Mouse (Mus musculus): ENCODE measurements around the gene Ccdc40. TPM values are rescaled to one million over a fixed set of nuclear protein-coding genes. Genes with fewer than 3 reads are reported as not detected.
"Not testable (repeated sequence)": the region's sequence is repeated elsewhere in the genome, so short reads cannot be mapped to it uniquely, and the experiment has no call there.

Gene Ccdc40
- total RNA-seq, 2 experiments from 2014 or later: not detected

GRCm38 (mm10) chr11:119267768-119268556 is 39.6 kb downstream of the Ccdc40 start, which contains the start of gene Gaa:
Gene Gaa, plus strand, starts transcription at chr11:119267887.
- intact Hi-C loops (cut with DNase I; ENCODE audit: low total_unique reads): no loop called here

GRCm38 (mm10) chr11:119268557-119269195 is 40.3 kb downstream of the Ccdc40 start:
- DNase-seq: no peak
- intact Hi-C loops (cut with DNase I; ENCODE audit: low total_unique reads): no loop called here

More at GRCm38 (mm10) chr11:119267768-119268556, 39.6 kb downstream of the Ccdc40 start, which contains the start of gene Gaa:
- DNase-seq: peak; percentile 94

GRCm38 (mm10) chr11:119272492-119272891 is 44.1 kb downstream of the Ccdc40 start:
- DNase-seq; intact Hi-C loops (cut with DNase I; ENCODE audit: low total_unique reads): not testable (repeated sequence)

- no peak for DNase-seq
- intact Hi-C loops (cut with DNase I; ENCODE audit: low total_unique reads): no loop called here
Measured at GRCm38 (mm10) chr11:119273186-119273930, 45.0 kb downstream of the Ccdc40 start.

GRCm38 (mm10) chr11:119281030-119281429 is 52.7 kb downstream of the Ccdc40 start:
- intact Hi-C loops (cut with DNase I; ENCODE audit: low total_unique reads): no loop called here
- no peak for DNase-seq

GRCm38 (mm10) chr11:119285791-119286527 is 57.6 kb downstream of the Ccdc40 start:
- peak; percentile 31 for DNase-seq
- intact Hi-C loops (cut with DNase I; ENCODE audit: low total_unique reads): no loop called here

GRCm38 (mm10) chr11:119287207-119287992 is 59.0 kb downstream of the Ccdc40 start:
- DNase-seq: no peak
- intact Hi-C loops (cut with DNase I; ENCODE audit: low total_unique reads): no loop called here

- DNase-seq; intact Hi-C loops (cut with DNase I; ENCODE audit: low total_unique reads): not testable (repeated sequence)
Measured at GRCm38 (mm10) chr11:119292861-119293260, 64.5 kb downstream of the Ccdc40 start.

- DNase-seq: no peak
- intact Hi-C loops (cut with DNase I; ENCODE audit: low total_unique reads): no loop called here
Measured at GRCm38 (mm10) chr11:119297996-119298395, 69.6 kb downstream of the Ccdc40 start.

- no peak for DNase-seq
- intact Hi-C loops (cut with DNase I; ENCODE audit: low total_unique reads): no loop called here
Measured at GRCm38 (mm10) chr11:119298917-119299316, 70.5 kb downstream of the Ccdc40 start.

GRCm38 (mm10) chr11:119299391-119300245 is 71.2 kb downstream of the Ccdc40 start, which contains the start of gene Eif4a3:
Gene Eif4a3, minus strand, starts transcription at chr11:119300089.
- peak; percentile 96 for DNase-seq
- intact Hi-C loops (cut with DNase I; ENCODE audit: low total_unique reads): loop anchor here (10.0 kb wide), 1 partner anchor 55 kb away; the partner anchor contains the start of genes Sgsh and Slc26a11

- intact Hi-C loops (cut with DNase I; ENCODE audit: low total_unique reads): loop anchor here (10.0 kb wide), 1 partner anchor 54 kb away; the partner anchor contains the start of genes Sgsh and Slc26a11
- no peak for DNase-seq
Measured at GRCm38 (mm10) chr11:119300246-119300935, 72.0 kb downstream of the Ccdc40 start.

- no peak for DNase-seq
- intact Hi-C loops (cut with DNase I; ENCODE audit: low total_unique reads): loop anchor here (10.0 kb wide), 1 partner anchor 54 kb away; the partner anchor contains the start of genes Sgsh and Slc26a11
Measured at GRCm38 (mm10) chr11:119300986-119301385, 72.6 kb downstream of the Ccdc40 start.

GRCm38 (mm10) chr11:119304904-119305712 is 76.7 kb downstream of the Ccdc40 start:
- peak; percentile 42 for DNase-seq
- intact Hi-C loops (cut with DNase I; ENCODE audit: low total_unique reads): loop anchor here (10.0 kb wide), 1 partner anchor 50 kb away; the partner anchor contains the start of genes Sgsh and Slc26a11

GRCm38 (mm10) chr11:119306762-119307657 is 78.6 kb downstream of the Ccdc40 start:
- DNase-seq: no peak
- intact Hi-C loops (cut with DNase I; ENCODE audit: low total_unique reads): loop anchor here (10.0 kb wide), 1 partner anchor 48 kb away; the partner anchor contains the start of genes Sgsh and Slc26a11
